Mouse (Mus musculus) heart, postnatal 4 days (tissue): Measurements from ENCODE around the gene Cacnb4. TPM values are rescaled to one million over a fixed set of nuclear protein-coding genes. Genes with fewer than 3 reads are reported as not detected.

Experiments
- DNase-seq: peaks from one replicate; pipeline ENCODE4 v3.0.0; 2021
- total RNA-seq, 2 experiments: library from RNA; stranded (reverse); gene quantifications; 2 replicates each; pipeline ENCODE4 v1.2.3; 2021

Gene Cacnb4
- total RNA-seq, 2 experiments from 2014 or later, result 0.72 to 1.0 TPM

GRCm38 (mm10) chr2:52518740-52519139 lies 157.9 kb downstream of the Cacnb4 start:
- no peak for DNase-seq

- DNase-seq, result no peak
Observed at GRCm38 (mm10) chr2:52516534-52516933, 160.1 kb downstream of the Cacnb4 start.

GRCm38 (mm10) chr2:52512865-52513388 lies 163.7 kb downstream of the Cacnb4 start:
- DNase-seq, result no peak

GRCm38 (mm10) chr2:52512206-52512605 lies 164.4 kb downstream of the Cacnb4 start:
- DNase-seq, result no peak

- no peak for DNase-seq
Observed at GRCm38 (mm10) chr2:52511799-52512198, 164.8 kb downstream of the Cacnb4 start.

- no peak for DNase-seq
Observed at GRCm38 (mm10) chr2:52509779-52510500, 166.7 kb downstream of the Cacnb4 start.

- DNase-seq, result no peak
Observed at GRCm38 (mm10) chr2:52505164-52505563, 171.5 kb downstream of the Cacnb4 start.

GRCm38 (mm10) chr2:52504762-52505161 lies 171.9 kb downstream of the Cacnb4 start:
- no peak for DNase-seq

DNA sequence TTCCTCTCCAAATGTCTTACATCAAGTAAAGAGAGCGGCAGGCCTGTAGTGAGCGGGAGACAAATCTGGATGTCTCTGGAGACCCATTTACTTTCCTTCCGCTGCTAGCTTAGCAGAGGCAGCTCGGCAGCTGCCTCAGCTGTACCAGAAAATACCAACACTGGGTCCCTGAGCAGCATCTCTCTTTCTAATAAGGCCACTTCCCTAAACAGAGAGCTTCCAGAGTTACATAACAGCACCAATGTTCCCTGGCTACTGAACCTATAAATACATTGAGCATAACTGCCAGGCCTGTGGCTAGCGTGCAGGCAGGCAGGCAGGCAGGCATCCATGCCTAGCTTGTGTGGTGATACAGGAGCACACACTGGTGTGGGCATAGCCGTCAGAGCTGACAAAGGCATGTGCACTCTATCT lies 176.8 kb downstream of the Cacnb4 start:
- no peak for DNase-seq

DNA sequence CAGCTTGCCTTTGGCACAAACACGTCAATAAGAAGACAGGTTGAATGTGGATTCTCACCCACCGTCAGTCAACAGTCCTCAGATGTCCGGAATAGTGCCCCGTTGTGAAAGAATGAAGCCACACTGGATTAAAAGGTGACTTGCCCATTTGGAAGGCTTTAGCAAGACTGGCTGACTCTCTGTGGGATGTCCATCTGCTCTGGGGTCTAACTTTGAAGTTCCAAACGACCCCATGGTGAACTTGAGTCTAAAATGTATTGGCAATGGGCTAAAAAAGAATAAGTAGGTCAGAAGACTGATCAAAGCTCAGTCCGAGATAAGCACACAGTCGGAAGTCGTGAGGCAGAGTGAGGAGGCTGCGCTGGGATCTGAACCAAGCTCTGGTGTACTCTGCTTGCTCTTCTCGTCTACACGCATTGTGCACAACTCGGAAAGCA lies 177.5 kb downstream of the Cacnb4 start:
- DNase-seq, result no peak

DNA sequence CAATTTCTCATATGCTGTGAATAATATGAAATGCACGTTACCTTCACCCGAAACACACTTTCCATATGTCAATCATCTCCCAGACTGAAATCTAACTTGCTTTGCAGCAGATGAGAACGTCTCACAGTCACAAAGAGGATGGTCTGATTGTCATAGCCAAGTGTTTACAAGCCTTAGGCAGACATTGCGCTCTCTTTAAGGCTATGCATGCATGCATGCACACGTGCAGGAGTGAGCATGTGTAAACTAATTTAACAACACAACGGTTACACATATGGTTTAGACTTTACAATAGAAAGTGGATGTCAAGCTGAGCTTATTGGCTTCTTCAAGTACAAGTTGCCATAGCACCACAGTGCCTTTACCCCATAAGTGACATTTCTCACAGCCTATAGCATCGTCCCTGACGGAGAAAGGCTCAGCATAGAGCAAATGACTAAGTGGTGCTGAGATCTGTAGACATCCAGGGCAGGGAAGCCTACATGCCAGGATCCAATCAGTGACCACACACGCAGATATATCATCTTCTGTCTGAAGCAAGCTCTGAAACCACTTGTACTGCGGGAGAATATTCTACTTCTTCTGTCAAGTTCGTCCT lies 181.4 kb downstream of the Cacnb4 start:
- no peak for DNase-seq

DNA sequence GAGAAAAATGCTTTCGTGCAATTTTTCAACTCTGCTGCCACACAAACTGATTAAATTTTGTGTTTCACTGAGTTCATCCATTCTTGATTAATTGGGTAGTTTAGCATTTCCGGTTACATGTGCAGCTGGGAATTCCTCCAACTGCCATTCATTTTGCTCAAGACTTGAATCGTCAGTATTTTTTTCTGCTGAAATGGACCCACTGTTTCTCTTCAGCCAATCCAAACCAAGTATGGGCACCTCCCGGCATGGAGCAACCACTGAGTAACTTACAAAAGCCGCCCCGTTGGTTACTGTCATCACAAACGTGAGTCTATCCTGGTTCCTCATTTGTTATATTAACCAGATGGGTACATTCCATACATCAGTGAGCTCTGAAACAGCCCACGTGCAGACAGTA lies 182.4 kb downstream of the Cacnb4 start:
- no peak for DNase-seq

GRCm38 (mm10) chr2:52492867-52493266 lies 183.8 kb downstream of the Cacnb4 start:
- peak; percentile 16 for DNase-seq

DNA sequence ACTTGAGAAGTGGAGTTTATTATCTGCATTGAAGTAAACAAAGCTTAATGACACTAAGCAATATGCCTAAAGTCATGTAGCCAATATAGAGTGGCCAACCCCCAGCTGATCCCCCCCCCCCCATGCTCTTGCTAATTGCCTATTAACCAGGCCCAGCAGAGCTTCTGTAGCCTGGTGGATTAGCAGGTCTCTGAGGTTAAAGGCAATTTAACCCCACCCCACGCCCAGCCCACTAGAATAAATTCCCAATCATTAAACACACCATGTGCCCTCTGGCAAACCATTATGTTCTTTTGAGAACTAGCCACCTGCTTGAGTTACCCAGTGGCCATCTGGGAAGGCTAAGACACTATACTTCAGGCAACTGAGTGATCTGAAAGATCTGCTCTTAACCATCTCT lies 186.8 kb downstream of the Cacnb4 start:
- DNase-seq, result no peak

- no peak for DNase-seq
Observed at GRCm38 (mm10) chr2:52483496-52483895, 193.1 kb downstream of the Cacnb4 start.

- no peak for DNase-seq
Observed at GRCm38 (mm10) chr2:52480476-52480875, 196.2 kb downstream of the Cacnb4 start.

GRCm38 (mm10) chr2:52478501-52478900 lies 198.1 kb downstream of the Cacnb4 start:
- no peak for DNase-seq

DNA sequence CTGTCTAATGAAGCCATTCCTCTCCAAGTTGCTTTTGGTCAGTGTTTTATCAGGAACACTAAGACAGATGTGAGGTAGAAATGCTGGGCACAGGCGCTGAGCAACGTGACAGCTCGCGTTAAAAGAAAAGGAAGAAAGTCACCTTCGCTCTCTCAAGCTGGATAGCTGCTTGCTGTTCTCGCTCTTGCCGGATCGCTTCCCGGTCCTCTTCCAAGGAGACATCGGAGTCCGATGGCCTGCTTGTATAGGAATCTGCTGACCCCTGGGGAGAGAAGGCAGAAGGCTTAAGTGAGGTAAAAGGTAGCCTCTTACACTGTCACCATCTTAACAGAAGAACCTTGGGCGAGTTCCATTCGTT lies 199.1 kb downstream of the Cacnb4 start:
- DNase-seq, result no peak

DNA sequence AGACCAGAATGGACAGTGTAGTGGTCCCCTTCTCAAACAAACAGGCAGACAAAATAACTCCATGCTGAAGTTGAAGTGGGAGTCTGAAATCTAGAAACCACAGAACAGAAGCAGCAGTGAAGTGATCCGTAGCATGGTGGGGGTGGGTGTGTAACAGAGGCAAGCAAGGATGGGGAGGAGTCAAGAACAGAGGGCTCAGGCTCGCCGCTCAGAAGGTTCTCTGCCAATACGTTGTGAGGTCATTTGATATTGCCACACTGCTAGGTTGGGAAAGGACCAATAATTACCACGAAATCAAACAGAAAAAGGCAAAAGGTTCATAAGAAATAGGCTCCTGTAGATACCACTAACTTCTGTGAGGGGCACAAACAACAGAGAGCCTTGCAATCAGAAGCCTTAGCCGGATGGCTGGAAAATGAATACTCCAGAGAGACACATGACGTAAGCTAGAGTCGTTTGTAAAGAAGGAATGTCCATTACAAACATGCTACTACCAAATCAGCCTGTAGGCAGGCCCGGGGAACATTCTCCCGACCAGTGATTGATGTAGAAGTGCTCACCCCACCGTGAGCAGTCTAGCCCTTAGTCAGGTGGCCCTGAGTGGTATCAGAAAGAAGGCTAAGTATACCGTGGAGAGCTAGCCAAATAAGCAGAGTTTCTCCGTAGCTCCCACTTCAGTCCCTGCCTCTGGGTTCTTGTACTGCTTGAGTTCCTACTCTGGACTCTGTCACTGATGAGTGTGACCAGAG lies 199.7 kb downstream of the Cacnb4 start:
- no peak for DNase-seq

DNA sequence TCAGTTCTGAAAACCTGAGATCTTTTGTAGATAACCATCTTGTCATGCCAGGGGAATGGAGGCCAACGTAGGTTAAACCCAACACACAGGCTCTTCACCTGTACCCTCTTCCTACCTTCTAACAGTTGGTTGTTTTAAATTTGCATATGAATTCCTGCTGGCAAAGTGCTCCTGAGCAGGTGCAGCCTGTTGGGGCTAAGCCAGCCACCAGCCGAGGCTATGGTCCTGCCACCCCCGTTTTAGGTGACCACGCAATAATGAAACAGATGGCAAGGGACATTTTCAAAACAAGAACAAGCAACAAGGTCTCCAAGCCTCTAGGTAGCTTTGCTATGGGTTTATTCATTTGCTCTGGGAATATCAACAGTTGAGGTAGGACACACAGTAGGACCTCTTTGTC lies 200.8 kb downstream of the Cacnb4 start:
- no peak for DNase-seq

DNA sequence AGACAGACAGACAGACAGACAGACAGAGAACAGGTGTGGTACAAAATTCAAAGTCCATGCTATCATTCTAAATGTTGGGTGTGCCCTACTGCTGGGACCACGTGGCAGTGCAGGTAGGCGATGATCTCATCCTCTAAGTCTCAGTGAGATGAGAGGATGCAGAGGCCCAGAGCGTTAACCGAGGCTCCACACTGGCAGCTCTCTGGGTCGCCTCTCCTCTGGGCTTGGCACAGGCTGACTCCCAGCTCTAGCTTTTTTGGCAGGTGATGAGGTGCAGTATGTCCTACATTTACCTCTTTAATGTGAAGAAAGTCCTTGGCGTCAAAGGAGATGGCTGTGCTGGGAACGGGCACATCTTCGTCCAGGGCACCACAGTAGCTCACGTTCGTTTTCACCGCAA lies 202.1 kb downstream of the Cacnb4 start:
- no peak for DNase-seq

- DNase-seq, result peak; percentile 21
Observed at GRCm38 (mm10) chr2:52471545-52472291, 204.9 kb downstream of the Cacnb4 start.
